Mouse (Mus musculus): ENCODE measurements around the gene R3hcc1l. TPM values are rescaled to one million over a fixed set of nuclear protein-coding genes. Genes with fewer than 3 reads are reported as not detected.
A peak's percentile ranks its signal among the peaks of the same experiment; 100 is the strongest.

R3hcc1l gene
- total and polyA plus RNA-seq, 3 experiments = 2.7 to 28.7 (median 28.2) TPM

GRCm38 (mm10) chr19:42558701-42559100, 40.1 kb downstream of the R3hcc1l start:
- H3K27ac ChIP-seq = no peak overlapping the region
- H3K9ac ChIP-seq (ENCODE audit: low read depth, low read length) = no peak overlapping the region
- H3K79me2 ChIP-seq (replicated peaks; ENCODE audit: control insufficient read depth, insufficient read depth, low read length) = no peaks in the 10 kb centered on the region
- no peaks in the 10 kb centered on the region for H3K27me3 ChIP-seq (ENCODE audit: control insufficient read depth, insufficient read depth, low read length)
- H3K4me3 ChIP-seq = no peak overlapping the region
- peaks cover 3% of the 10 kb centered on the region for H3K4me1 ChIP-seq (ENCODE audit: control insufficient read depth, insufficient read depth, low read length)
- TF ChIP-seq POLR2A (IDR thresholded peaks at IDR 0.05; ENCODE audit: insufficient read depth, low read depth, low read length) (no peak), CTCF (IDR thresholded peaks at IDR 0.05) (no peak)
- intact Hi-C loops (cut with DNase I) = no loop called here
- WGBS = 81% methylated on average over 3 of the region's 3 CpGs
- DNase-seq = no peak
- H3K36me3 ChIP-seq (ENCODE audit: control insufficient read depth, insufficient read depth, low read length) = peaks cover 13% of the 10 kb centered on the region

GRCm38 (mm10) chr19:42561991-42562390, 43.4 kb downstream of the R3hcc1l start:
- Histone ChIP-seq H3K27me3 (ENCODE audit: control insufficient read depth, insufficient read depth, low read length) (no peaks in the 10 kb centered on the region), H3K79me2 (replicated peaks; ENCODE audit: control insufficient read depth, insufficient read depth, low read length) (peaks cover 2% of the 10 kb centered on the region; the same call in 1 of the 2 replicates), H3K36me3 (ENCODE audit: control insufficient read depth, insufficient read depth, low read length) (peaks cover 29% of the 10 kb centered on the region), H3K9ac (ENCODE audit: low read depth, low read length) (no peak overlapping the region), H3K27ac (no peak overlapping the region), H3K4me3 (no peak overlapping the region), H3K4me1 (ENCODE audit: control insufficient read depth, insufficient read depth, low read length) (peaks cover 6% of the 10 kb centered on the region)
- peak in 1 of 2 experiments; percentile 36 for DNase-seq
- TF ChIP-seq CTCF (IDR thresholded peaks at IDR 0.05) = no peak
- no peak for TF ChIP-seq POLR2A (IDR thresholded peaks at IDR 0.05; ENCODE audit: insufficient read depth, low read depth, low read length)
- intact Hi-C loops (cut with DNase I) = no loop called here
- WGBS = 52% methylated on average over 1 of the region's 1 CpGs

- peaks cover 30% of the 10 kb centered on the region for H3K36me3 ChIP-seq (ENCODE audit: control insufficient read depth, insufficient read depth, low read length)
- intact Hi-C loops (cut with DNase I) = no loop called here
- H3K4me3 ChIP-seq = no peak overlapping the region
- H3K79me2 ChIP-seq (replicated peaks; ENCODE audit: control insufficient read depth, insufficient read depth, low read length) = peaks cover 2% of the 10 kb centered on the region; the same call in 1 of the 2 replicates
- H3K4me1 ChIP-seq (ENCODE audit: control insufficient read depth, insufficient read depth, low read length) = peaks cover 6% of the 10 kb centered on the region
- no peak overlapping the region for H3K27ac ChIP-seq
- TF ChIP-seq EP300 (IDR thresholded peaks at IDR 0.05; ENCODE audit: insufficient read depth, low read depth, low read length) = no peak
- TF ChIP-seq POLR2A (IDR thresholded peaks at IDR 0.05; ENCODE audit: insufficient read depth, low read depth, low read length) = no peak
- no peak for TF ChIP-seq CTCF (IDR thresholded peaks at IDR 0.05)
- 83% methylated on average over 3 of the region's 3 CpGs for WGBS
- no peak for DNase-seq
- no peaks in the 10 kb centered on the region for H3K27me3 ChIP-seq (ENCODE audit: control insufficient read depth, insufficient read depth, low read length)
- H3K9ac ChIP-seq (ENCODE audit: low read depth, low read length) = no peak overlapping the region
Observed at GRCm38 (mm10) chr19:42562981-42563380, 44.4 kb downstream of the R3hcc1l start.

- Histone ChIP-seq H3K79me2 (replicated peaks; ENCODE audit: control insufficient read depth, insufficient read depth, low read length) (peaks cover 2% of the 10 kb centered on the region; the same call in 1 of the 2 replicates), H3K27me3 (ENCODE audit: control insufficient read depth, insufficient read depth, low read length) (no peaks in the 10 kb centered on the region), H3K27ac (no peak overlapping the region), H3K4me3 (no peak overlapping the region), H3K36me3 (ENCODE audit: control insufficient read depth, insufficient read depth, low read length) (peaks cover 30% of the 10 kb centered on the region), H3K9ac (ENCODE audit: low read depth, low read length) (no peak overlapping the region), H3K4me1 (ENCODE audit: control insufficient read depth, insufficient read depth, low read length) (peaks cover 6% of the 10 kb centered on the region)
- intact Hi-C loops (cut with DNase I) = no loop called here
- TF ChIP-seq POLR2A (IDR thresholded peaks at IDR 0.05; ENCODE audit: insufficient read depth, low read depth, low read length) = no peak
- no peak for TF ChIP-seq EP300 (IDR thresholded peaks at IDR 0.05; ENCODE audit: insufficient read depth, low read depth, low read length)
- TF ChIP-seq CTCF (IDR thresholded peaks at IDR 0.05) = no peak
- WGBS = 75% methylated on average over 3 of the region's 3 CpGs
- no peak for DNase-seq
Observed at GRCm38 (mm10) chr19:42563726-42564270, 45.2 kb downstream of the R3hcc1l start.

- no peaks in the 10 kb centered on the region for H3K27me3 ChIP-seq (ENCODE audit: control insufficient read depth, insufficient read depth, low read length)
- TF ChIP-seq CTCF (IDR thresholded peaks at IDR 0.05) = no peak
- no peak for TF ChIP-seq EP300 (IDR thresholded peaks at IDR 0.05; ENCODE audit: insufficient read depth, low read depth, low read length)
- no peak for TF ChIP-seq POLR2A (IDR thresholded peaks at IDR 0.05; ENCODE audit: insufficient read depth, low read depth, low read length)
- peaks cover 3% of the 10 kb centered on the region for H3K79me2 ChIP-seq (replicated peaks; ENCODE audit: control insufficient read depth, insufficient read depth, low read length)
- intact Hi-C loops (cut with DNase I) = loop anchor here (5.0 kb wide), 1 partner anchor 39 kb away; no protein-coding TSS in a partner anchor
- H3K4me3 ChIP-seq = no peak overlapping the region
- WGBS = 82% methylated on average over 4 of the region's 4 CpGs
- no peak overlapping the region for H3K9ac ChIP-seq (ENCODE audit: low read depth, low read length)
- H3K27ac ChIP-seq = no peak overlapping the region
- peaks cover 29% of the 10 kb centered on the region for H3K36me3 ChIP-seq (ENCODE audit: control insufficient read depth, insufficient read depth, low read length)
- H3K4me1 ChIP-seq (ENCODE audit: control insufficient read depth, insufficient read depth, low read length) = peaks cover 6% of the 10 kb centered on the region
- DNase-seq = peak in 1 of 2 experiments; percentile 31
Observed at GRCm38 (mm10) chr19:42566283-42567019, 47.9 kb downstream of the R3hcc1l start.

GRCm38 (mm10) chr19:42567020-42567419, 48.5 kb downstream of the R3hcc1l start:
- H3K27ac ChIP-seq = no peak overlapping the region
- intact Hi-C loops (cut with DNase I) = loop anchor here (5.0 kb wide), 1 partner anchor 40 kb away; no protein-coding TSS in a partner anchor
- TF ChIP-seq POLR2A (IDR thresholded peaks at IDR 0.05; ENCODE audit: insufficient read depth, low read depth, low read length) = no peak
- TF ChIP-seq CTCF (IDR thresholded peaks at IDR 0.05) = no peak
- TF ChIP-seq EP300 (IDR thresholded peaks at IDR 0.05; ENCODE audit: insufficient read depth, low read depth, low read length) = no peak

More at GRCm38 (mm10) chr19:42567020-42567419, 48.5 kb downstream of the R3hcc1l start:
- Histone ChIP-seq H3K4me1 (ENCODE audit: control insufficient read depth, insufficient read depth, low read length) (peaks cover 6% of the 10 kb centered on the region), H3K79me2 (replicated peaks; ENCODE audit: control insufficient read depth, insufficient read depth, low read length) (peaks cover 3% of the 10 kb centered on the region), H3K4me3 (no peak overlapping the region), H3K36me3 (ENCODE audit: control insufficient read depth, insufficient read depth, low read length) (peaks cover 26% of the 10 kb centered on the region), H3K9ac (ENCODE audit: low read depth, low read length) (no peak overlapping the region), H3K27me3 (ENCODE audit: control insufficient read depth, insufficient read depth, low read length) (no peaks in the 10 kb centered on the region)
- DNase-seq = no peak

Measured in heart, adult 2 months (tissue).